Mouse (Mus musculus): ENCODE measurements at regions not wholly inside any gene's neighbourhood (a gene's known extent, or its start where the extent isn't known, plus 50 kb on each side); places are given as distances from the start of the nearest gene placed in this dataset.
"Not testable (repeated sequence)": the region's sequence is repeated elsewhere in the genome, so short reads cannot be mapped to it uniquely, and the experiment has no call there.

- no peak for DNase-seq (ENCODE audit: inconsistent ontology term)
Measured at GRCm38 (mm10) chr1:140693482-140693881, 447.5 kb downstream of the Kcnt2 start.

GRCm38 (mm10) chr1:140730189-140730588 lies 484.2 kb downstream of the Kcnt2 start:
- no peak for DNase-seq (ENCODE audit: inconsistent ontology term)

- DNase-seq (ENCODE audit: inconsistent ontology term), result no peak
Measured at GRCm38 (mm10) chr1:140739001-140739728, 493.2 kb downstream of the Kcnt2 start.

- DNase-seq (ENCODE audit: inconsistent ontology term), result peak; percentile 58
Measured at GRCm38 (mm10) chr1:140740081-140740480, 494.1 kb downstream of the Kcnt2 start.

GRCm38 (mm10) chr1:140748011-140748410 lies 502.1 kb downstream of the Kcnt2 start:
- DNase-seq (ENCODE audit: inconsistent ontology term), result peak; percentile 63

- DNase-seq (ENCODE audit: inconsistent ontology term), result no peak
Measured at GRCm38 (mm10) chr1:140765906-140766305, 519.9 kb downstream of the Kcnt2 start.

GRCm38 (mm10) chr1:140773769-140774168 lies 527.8 kb downstream of the Kcnt2 start:
- not testable (repeated sequence) for DNase-seq (ENCODE audit: inconsistent ontology term)

- DNase-seq (ENCODE audit: inconsistent ontology term), result no peak
Measured at GRCm38 (mm10) chr1:140810170-140810569, 564.2 kb downstream of the Kcnt2 start.

- no peak for DNase-seq (ENCODE audit: inconsistent ontology term)
Measured at GRCm38 (mm10) chr1:140838766-140839165, 592.8 kb downstream of the Kcnt2 start.

GRCm38 (mm10) chr1:140840579-140840978 lies 594.6 kb downstream of the Kcnt2 start:
- no peak for DNase-seq (ENCODE audit: inconsistent ontology term)

- DNase-seq (ENCODE audit: inconsistent ontology term), result not testable (repeated sequence)
Measured at GRCm38 (mm10) chr1:140848053-140848452, 602.1 kb downstream of the Kcnt2 start.

- DNase-seq (ENCODE audit: inconsistent ontology term), result no peak
Measured at GRCm38 (mm10) chr1:140851568-140851967, 605.6 kb downstream of the Kcnt2 start.

All from Muller cell, postnatal 12 days (primary cell).